Mouse (Mus musculus) liver, embryonic 14.5 days (tissue): Measurements from ENCODE around the gene Srbd1.

ENCODE experiments used
- CTCF ChIP-seq: IDR thresholded peaks from 2 replicates; pipeline ENCODE4 v1.5.1; 2016; ENCODE audit warnings: antibody characterized with exemption, low read depth, control low read depth
- EP300 ChIP-seq: IDR thresholded peaks from 2 replicates; pipeline ENCODE4 v1.6.1; 2016; ENCODE audit warnings: antibody characterized with exemption, low read depth

DNA sequence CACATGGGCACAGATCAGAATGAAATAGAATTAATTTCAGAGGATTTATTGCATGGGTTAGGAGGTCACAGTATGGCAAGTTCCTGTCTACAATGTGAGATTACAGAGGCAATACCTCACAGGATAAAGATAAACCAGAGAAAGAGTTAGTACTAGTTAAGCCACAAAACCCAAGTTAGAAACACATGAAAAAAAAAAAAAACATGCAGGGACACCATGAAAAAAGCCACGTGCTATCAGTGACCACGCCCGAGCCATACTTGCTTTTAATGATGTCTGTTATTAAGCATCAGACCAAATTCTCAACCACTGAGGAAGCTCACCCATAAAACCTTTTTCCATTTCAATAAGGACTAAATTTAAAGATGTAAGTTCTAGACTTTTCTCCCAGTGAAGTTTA is 120.4 kb downstream of the Srbd1 start:
- TF ChIP-seq CTCF (no peak), EP300 (no peak)
